Mouse (Mus musculus) liver, embryonic 11.5 days (tissue): Measurements from ENCODE around the gene Aoah. TPM values are rescaled to one million over a fixed set of nuclear protein-coding genes. Genes with fewer than 3 reads are reported as not detected.

ENCODE experiments used
- ATAC-seq: fragments of 200-750 bp; cut with Nextera tagmentation; replicated peaks from 2 replicates; pipeline ENCODE4 v1.8.0; 2017; ENCODE audit warnings: moderate number of reproducible peaks, mild to moderate bottlenecking, moderate TSS enrichment, moderate library complexity; ENCODE audit not compliant: low FRiP score
- DNase-seq: peaks from one replicate; pipeline ENCODE4 v3.0.0-alpha.2; 2017; ENCODE audit warnings: low spot score
- H3K27ac ChIP-seq: fragments of 300-500 bp; sonication (generic); 2 replicates; pipeline ENCODE4 v1.5.1; 2014; ENCODE audit warnings: mild to moderate bottlenecking, low read depth, low read length, control low read depth
- H3K27me3 ChIP-seq: fragments of 300-500 bp; sonication (generic); replicated peaks from 2 replicates; pipeline ENCODE4 v1.6.1; 2014; ENCODE audit warnings: low read length, mixed read lengths; ENCODE audit not compliant: control insufficient read depth, insufficient read depth
- H3K36me3 ChIP-seq: fragments of 300-500 bp; sonication (generic); 2 replicates; pipeline ENCODE4 v1.6.1; 2014; ENCODE audit warnings: mild to moderate bottlenecking, low read length, moderate library complexity, mixed read lengths; ENCODE audit not compliant: control insufficient read depth, insufficient read depth
- H3K4me1 ChIP-seq: fragments of 300-500 bp; sonication (generic); replicated peaks from 2 replicates; pipeline ENCODE4 v1.6.1; 2014; ENCODE audit warnings: low read length, mixed read lengths; ENCODE audit not compliant: control insufficient read depth, insufficient read depth
- H3K4me2 ChIP-seq: fragments of 300-500 bp; sonication (generic); 2 replicates; pipeline ENCODE4 v1.6.1; 2014; ENCODE audit warnings: mild to moderate bottlenecking, control low read depth, moderate library complexity
- H3K4me3 ChIP-seq: fragments of 300-500 bp; sonication (generic); 2 replicates; pipeline ENCODE4 v1.5.1; 2014; ENCODE audit warnings: low read depth, low read length, control low read depth
- H3K9ac ChIP-seq: fragments of 300-500 bp; sonication (generic); 2 replicates; pipeline ENCODE4 v1.6.1; 2014; ENCODE audit warnings: low read depth, low read length, control low read depth
- H3K9me3 ChIP-seq: fragments of 300-500 bp; sonication (generic); 2 replicates; pipeline ENCODE4 v1.6.1; 2016; ENCODE audit warnings: low read length, inconsistent platforms, mixed read lengths; ENCODE audit not compliant: control insufficient read depth
- WGBS: fragments of 180-500 bp; shearing (Covaris S2); extraction: QIAGEN DNeasy Blood & Tissue Kit; methylation state at CpG from one replicate; pipeline ENCODE4 v1.1.7; 2014; 5-methylcytosine and 5-hydroxymethylcytosine counted together
- polyA plus RNA-seq: library from polyadenylated mRNA; unstranded; fragments of >200 nt; fragmentation: Nextera tagmentation; extraction: Ambion mirVana; gene quantifications from 2 replicates; pipeline ENCODE4 v1.2.1, GENCODE M21; 2014

Gene Aoah
- 1.5 and 1.6 TPM in 2 replicates for polyA plus RNA-seq

GRCm38 (mm10) chr13:20793901-20794300 is at the start of gene Aoah:
TSS of gene Aoah (plus strand) at chr13:20794113.
- H3K4me3 ChIP-seq: no peak within 1 kb of the TSS
- no peak within 1 kb of the TSS; the same call in 1 of the 2 replicates for H3K4me2 ChIP-seq
- H3K36me3 ChIP-seq: no peaks in the 10 kb centered on the region
- no peak within 1 kb of the TSS for H3K9ac ChIP-seq
- no peaks in the 10 kb centered on the region for H3K27me3 ChIP-seq
- H3K9me3 ChIP-seq: no peaks in the 10 kb centered on the region
- no peak within 1 kb of the TSS for H3K27ac ChIP-seq
- DNase-seq (no peak), ATAC-seq (no peak)
- 43% methylated on average over 4 of the region's 4 CpGs for WGBS
- no peaks in the 10 kb centered on the region for H3K4me1 ChIP-seq

GRCm38 (mm10) chr13:20754843-20755242 is 39.1 kb upstream of the Aoah start:
- DNase-seq: no peak
- no peak overlapping the region for H3K4me2 ChIP-seq
- 28% methylated on average over 1 of the region's 1 CpGs for WGBS

GRCm38 (mm10) chr13:20783648-20784047 is 10.3 kb upstream of the Aoah start:
- no peak for DNase-seq
- WGBS: 72% methylated on average over 5 of the region's 5 CpGs
- Histone ChIP-seq H3K36me3 (no peaks in the 10 kb centered on the region), H3K27ac (no peak overlapping the region), H3K4me1 (no peaks in the 10 kb centered on the region), H3K9me3 (no peaks in the 10 kb centered on the region), H3K9ac (no peak overlapping the region), H3K4me2 (no peak overlapping the region), H3K4me3 (no peak overlapping the region), H3K27me3 (no peaks in the 10 kb centered on the region)
- ATAC-seq: no peak

More at GRCm38 (mm10) chr13:20754843-20755242, 39.1 kb upstream of the Aoah start:
- H3K9me3 ChIP-seq: no peaks in the 10 kb centered on the region
- H3K4me3 ChIP-seq: no peak overlapping the region
- no peak overlapping the region for H3K9ac ChIP-seq
- no peaks in the 10 kb centered on the region for H3K36me3 ChIP-seq
- H3K27ac ChIP-seq: no peak overlapping the region
- H3K27me3 ChIP-seq: no peaks in the 10 kb centered on the region
- no peak for ATAC-seq
- H3K4me1 ChIP-seq: no peaks in the 10 kb centered on the region

- Histone ChIP-seq H3K9me3 (no peaks in the 10 kb centered on the region), H3K9ac (no peak overlapping the region), H3K36me3 (no peaks in the 10 kb centered on the region), H3K27me3 (no peaks in the 10 kb centered on the region), H3K4me2 (no peak overlapping the region), H3K4me1 (no peaks in the 10 kb centered on the region), H3K4me3 (no peak overlapping the region), H3K27ac (no peak overlapping the region)
- ATAC-seq (no peak), DNase-seq (no peak)
- 85% methylated on average over 6 of the region's 6 CpGs for WGBS
Observed at GRCm38 (mm10) chr13:20784060-20784459, 9.9 kb upstream of the Aoah start.

- Histone ChIP-seq H3K4me2 (no peak overlapping the region), H3K27me3 (no peaks in the 10 kb centered on the region), H3K27ac (no peak overlapping the region), H3K4me3 (no peak overlapping the region), H3K4me1 (no peaks in the 10 kb centered on the region), H3K9me3 (no peaks in the 10 kb centered on the region), H3K36me3 (no peaks in the 10 kb centered on the region), H3K9ac (no peak overlapping the region)
- 83% methylated on average over 7 of the region's 7 CpGs for WGBS
- DNase-seq (no peak), ATAC-seq (no peak)
Observed at GRCm38 (mm10) chr13:20785960-20786359, 8.0 kb upstream of the Aoah start.

GRCm38 (mm10) chr13:20786825-20787245 is 7.1 kb upstream of the Aoah start:
- WGBS: 86% methylated on average over 1 of the region's 1 CpGs
- no peak overlapping the region for H3K4me3 ChIP-seq
- no peak overlapping the region for H3K27ac ChIP-seq
- H3K27me3 ChIP-seq: no peaks in the 10 kb centered on the region
- no peaks in the 10 kb centered on the region for H3K4me1 ChIP-seq
- H3K9ac ChIP-seq: no peak overlapping the region
- H3K4me2 ChIP-seq: no peak overlapping the region
- no peaks in the 10 kb centered on the region for H3K36me3 ChIP-seq
- no peaks in the 10 kb centered on the region for H3K9me3 ChIP-seq
- ATAC-seq (no peak), DNase-seq (no peak)

GRCm38 (mm10) chr13:20787952-20788351 is 6.0 kb upstream of the Aoah start:
- ATAC-seq (no peak), DNase-seq (no peak)
- WGBS: 84% methylated on average over 4 of the region's 4 CpGs

GRCm38 (mm10) chr13:20796651-20797050 is 2.7 kb downstream of the Aoah start:
- Histone ChIP-seq H3K9me3 (no peaks in the 10 kb centered on the region), H3K4me3 (no peak overlapping the region), H3K4me1 (no peaks in the 10 kb centered on the region), H3K9ac (no peak overlapping the region), H3K27me3 (no peaks in the 10 kb centered on the region), H3K36me3 (no peaks in the 10 kb centered on the region), H3K27ac (no peak overlapping the region), H3K4me2 (no peak overlapping the region)
- ATAC-seq: no peak
- no peak for DNase-seq
- 80% methylated on average over 3 of the region's 3 CpGs for WGBS

More at GRCm38 (mm10) chr13:20787952-20788351, 6.0 kb upstream of the Aoah start:
- Histone ChIP-seq H3K4me2 (no peak overlapping the region), H3K36me3 (no peaks in the 10 kb centered on the region), H3K27me3 (no peaks in the 10 kb centered on the region), H3K9ac (no peak overlapping the region), H3K4me1 (no peaks in the 10 kb centered on the region), H3K27ac (no peak overlapping the region), H3K9me3 (no peaks in the 10 kb centered on the region), H3K4me3 (no peak overlapping the region)

GRCm38 (mm10) chr13:20798536-20798935 is 4.6 kb downstream of the Aoah start:
- Histone ChIP-seq H3K27me3 (no peaks in the 10 kb centered on the region), H3K27ac (no peak overlapping the region), H3K4me2 (no peak overlapping the region), H3K9me3 (no peaks in the 10 kb centered on the region), H3K4me3 (no peak overlapping the region), H3K9ac (no peak overlapping the region), H3K36me3 (no peaks in the 10 kb centered on the region), H3K4me1 (no peaks in the 10 kb centered on the region)
- 54% methylated on average over 2 of the region's 2 CpGs for WGBS
- ATAC-seq (no peak), DNase-seq (no peak)
